Mouse (Mus musculus): ENCODE measurements at regions not wholly inside any gene's neighbourhood (a gene's known extent, or its start where the extent isn't known, plus 50 kb on each side); places are given as distances from the start of the nearest gene placed in this dataset.
"Not testable (repeated sequence)": the region's sequence is repeated elsewhere in the genome, so short reads cannot be mapped to it uniquely, and the experiment has no call there.

GRCm38 (mm10) chr17:9066633-9067032 lies 78.5 kb downstream of the 1700010I14Rik start:
- not testable (repeated sequence) for TF ChIP-seq CTCF, POLR2A (IDR thresholded peaks at IDR 0.05; ENCODE audit: extremely low read depth, insufficient read depth, low read length)

Measured in cortical plate, adult 2 months (tissue).